Mouse (Mus musculus): ENCODE results near the gene Xylb. TPM values are rescaled to one million over a fixed set of nuclear protein-coding genes. Genes with fewer than 3 reads are reported as not detected.

Xylb gene
- polyA plus RNA-seq, 1 experiment: 6.7 TPM

DNA sequence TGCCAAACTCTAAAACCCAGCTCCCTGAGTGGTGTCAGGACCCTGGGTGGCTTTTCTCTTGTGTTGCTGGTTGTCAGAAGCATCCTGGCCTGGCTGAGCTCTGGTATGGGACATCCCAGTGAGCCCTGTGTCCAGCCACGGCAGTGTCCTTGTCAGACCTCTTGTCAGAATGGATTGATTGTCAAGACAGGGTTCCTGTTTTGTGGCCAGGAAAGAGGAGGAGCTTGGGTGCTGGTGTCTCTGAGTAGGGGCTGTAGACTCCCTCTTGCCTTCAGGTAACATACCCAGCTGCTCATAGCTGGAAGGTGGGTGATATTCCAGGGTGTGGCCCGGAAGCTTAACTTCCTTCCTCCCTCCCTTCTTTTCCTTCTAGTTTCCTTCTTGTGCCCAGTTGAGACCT, 78.7 kb downstream of the Xylb start:
- DNase-seq: no peak
- no peak overlapping the region for H3K4me3 ChIP-seq (replicated peaks; ENCODE audit: extremely low read depth, low read depth, low read length)
- H3K4me1 ChIP-seq (ENCODE audit: control insufficient read depth, insufficient read depth, low read length): no peaks in the 10 kb centered on the region
- 54% methylated on average over 2 of the region's 2 CpGs for WGBS
- TF ChIP-seq CTCF (IDR thresholded peaks at IDR 0.05; ENCODE audit: insufficient read depth, low read length): no peak

DNA sequence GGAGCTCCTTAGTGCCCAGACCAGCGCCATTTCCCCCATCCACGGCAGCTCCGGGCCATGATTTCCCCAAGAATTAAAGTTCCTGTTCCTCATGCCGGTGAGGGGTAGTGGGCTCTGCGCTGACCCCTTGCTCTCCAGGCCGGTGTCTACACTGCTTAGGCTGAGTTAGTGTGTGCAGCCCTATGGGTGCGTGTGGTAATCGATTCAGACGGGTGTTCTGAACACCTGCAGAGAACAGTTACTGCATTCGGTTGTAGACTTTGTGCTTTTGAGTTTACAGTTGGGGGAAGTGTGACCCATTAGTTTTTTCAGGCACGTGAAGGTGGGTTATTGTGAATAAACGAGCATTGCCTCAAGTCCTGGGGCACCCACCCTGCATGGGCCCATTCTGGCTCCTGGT, 80.9 kb downstream of the Xylb start:
- Histone ChIP-seq H3K4me1 (ENCODE audit: control insufficient read depth, insufficient read depth, low read length) (no peaks in the 10 kb centered on the region), H3K4me3 (replicated peaks; ENCODE audit: extremely low read depth, low read depth, low read length) (no peak overlapping the region)
- WGBS: 90% methylated on average over 12 of the region's 12 CpGs
- no peak for TF ChIP-seq POLR2A (IDR thresholded peaks at IDR 0.05; ENCODE audit: borderline replicate concordance, extremely low read depth, low read depth, low read length)
- no peak for TF ChIP-seq CTCF (IDR thresholded peaks at IDR 0.05; ENCODE audit: insufficient read depth, low read length)
- no peak for DNase-seq

DNA sequence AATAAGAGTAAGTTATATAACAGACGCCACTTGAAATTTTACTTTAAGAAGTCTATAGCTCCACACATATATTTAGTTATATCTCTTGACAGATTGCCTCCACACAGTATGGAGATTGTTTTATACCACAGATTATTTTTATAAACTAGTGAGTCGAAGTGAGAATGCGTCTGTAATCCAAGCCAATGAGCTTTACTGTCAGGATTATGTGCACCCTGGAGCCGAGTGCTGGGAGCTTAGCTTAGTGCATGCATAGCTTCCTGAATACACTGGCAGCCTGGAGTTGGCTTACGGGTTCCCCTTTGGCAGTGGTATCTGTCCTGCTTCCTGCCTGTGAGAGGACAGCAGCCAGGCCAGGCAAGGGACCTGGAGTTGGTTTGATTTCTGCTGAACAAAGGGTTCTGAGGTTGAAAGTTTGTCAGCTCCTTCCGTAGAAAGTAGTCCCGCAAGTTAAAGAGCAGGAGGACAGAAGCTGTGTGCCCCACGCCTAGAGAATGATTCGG, 81.4 kb downstream of the Xylb start:
- TF ChIP-seq POLR2A (IDR thresholded peaks at IDR 0.05; ENCODE audit: borderline replicate concordance, extremely low read depth, low read depth, low read length) (no peak), CTCF (IDR thresholded peaks at IDR 0.05; ENCODE audit: insufficient read depth, low read length) (no peak)
- H3K4me1 ChIP-seq (ENCODE audit: control insufficient read depth, insufficient read depth, low read length): no peaks in the 10 kb centered on the region
- WGBS: 81% methylated on average over 9 of the region's 9 CpGs
- no peak for DNase-seq
- no peak overlapping the region for H3K4me3 ChIP-seq (replicated peaks; ENCODE audit: extremely low read depth, low read depth, low read length)

Other genes starting within 250 kb of the Xylb start
- gene Acaa1b, start 200.3 kb upstream of the Xylb start, polyA plus RNA-seq (2012; rRNA removed): 14.8 and 21.9 TPM in 2 replicates
- not detected in 2 replicates for gene Gm47289, start 198.2 kb upstream of the Xylb start, polyA plus RNA-seq (2012; rRNA removed)
- 0.06 and 0.11 TPM in 2 replicates for gene Slc22a13, start 148.3 kb upstream of the Xylb start, polyA plus RNA-seq (2012; rRNA removed)
- 13.1 and 19.8 TPM in 2 replicates for gene Oxsr1, start 35.0 kb upstream of the Xylb start, polyA plus RNA-seq (2012; rRNA removed)
- 216 and 282 TPM in 2 replicates for gene Acaa1a, start 17.7 kb upstream of the Xylb start, polyA plus RNA-seq (2012; rRNA removed)
- gene Myd88, start 16.0 kb upstream of the Xylb start, polyA plus RNA-seq (2012; rRNA removed): 29.3 and 38.5 TPM in 2 replicates
- 0.80 and 0.99 TPM in 2 replicates for gene Slc22a14, start 8.2 kb downstream of the Xylb start, polyA plus RNA-seq (2012; rRNA removed)
- 11.4 and 11.8 TPM in 2 replicates for gene Acvr2b, start 44.7 kb downstream of the Xylb start, polyA plus RNA-seq (2012; rRNA removed)
- gene Exog, start 87.6 kb downstream of the Xylb start, polyA plus RNA-seq (2012; rRNA removed): 1.8 and 3.2 TPM in 2 replicates
- gene Scn5a, start 221.6 kb downstream of the Xylb start, polyA plus RNA-seq (2012; rRNA removed): 6.8 and 9.8 TPM in 2 replicates

Data from lung, adult 2 months (tissue).